ENCODE assay signal across 21 mouse cellular contexts in genomic region chr3:9626149-9626548, GRCm38 (mm10).
"Had no signal": no experiment of that assay in that cellular context is flagged by ENCODE, and none has a peak within 500 bp of the region (broad histone marks: within the 10 kb centered on the region; RNA-seq: fewer than 3 reads in every experiment).

No protein-coding gene starts in this region.

- DNase-seq: kidney, adult 18-20 months; kidney, adult 9 months; kidney, postnatal 14 days; kidney, postnatal 4 days; liver; lung, adult 18-20 months; lung, postnatal 10 days; lung, postnatal 36 days; retina, postnatal 1 day; right cerebral cortex, postnatal 25 days; thymus, adult 18-20 months; thymus, postnatal 25 days had no signal

- H3K9me3 ChIP-seq: limb, embryonic 10.5 days; limb, embryonic 13.5 days; liver, embryonic 12.5 days; liver, embryonic 15.5 days; lung, embryonic 15.5 days; midbrain, embryonic 13.5 days; neural tube, embryonic 13.5 days had no signal

- H3K4me1 ChIP-seq: liver, embryonic 12.5 days; liver, embryonic 15.5 days; lung, embryonic 15.5 days had no signal

- ATAC-seq: liver, embryonic 12.5 days; midbrain, embryonic 13.5 days; midbrain, embryonic 16.5 days had no signal

- H3K27me3 ChIP-seq: lung, embryonic 15.5 days; neural tube, embryonic 13.5 days had no signal

- H3K4me3 ChIP-seq: limb, embryonic 10.5 days; limb, embryonic 13.5 days; liver, embryonic 12.5 days; liver, embryonic 15.5 days; lung, embryonic 15.5 days; midbrain, embryonic 13.5 days; myocyte; neural tube, embryonic 13.5 days had no signal

- H3K27ac ChIP-seq: limb, embryonic 10.5 days; limb, embryonic 13.5 days; liver, embryonic 12.5 days; liver, embryonic 15.5 days; lung, embryonic 15.5 days; midbrain, embryonic 13.5 days; neural tube, embryonic 13.5 days had no signal

- H3K36me3 ChIP-seq: limb, embryonic 10.5 days; limb, embryonic 13.5 days; liver, embryonic 12.5 days; liver, embryonic 15.5 days; lung, embryonic 15.5 days; midbrain, embryonic 13.5 days; neural tube, embryonic 13.5 days had no signal

- H3K9ac ChIP-seq: limb, embryonic 13.5 days; liver, embryonic 12.5 days; liver, embryonic 15.5 days; lung, embryonic 15.5 days; midbrain, embryonic 13.5 days; neural tube, embryonic 13.5 days had no signal

- H3K4me2 ChIP-seq: limb, embryonic 13.5 days; liver, embryonic 12.5 days; liver, embryonic 15.5 days; lung, embryonic 15.5 days; midbrain, embryonic 13.5 days; neural tube, embryonic 13.5 days had no signal
